Mouse (Mus musculus) hematopoietic stem cell, adult 5-6 weeks (primary cell): Measurements from ENCODE around the gene Borcs8. TPM values are rescaled to one million over a fixed set of nuclear protein-coding genes. Genes with fewer than 3 reads are reported as not detected.

Source experiments
- ATAC-seq, 2 experiments: fragments of 125-278 bp in 1 of 2; replicated peaks in 1 of 2; 2 replicates each; pipeline ENCODE4 v1.8.0; 2016 to 2017; ENCODE audit warnings: inconsistent platforms in 2 of 2, mild to moderate bottlenecking in 2 of 2, moderate number of reproducible peaks in 2 of 2, low read depth in 1 of 2, moderate TSS enrichment in 1 of 2; ENCODE audit not compliant: low FRiP score in 2 of 2, poor library complexity in 2 of 2, severe bottlenecking in 2 of 2, insufficient read depth in 1 of 2, low TSS enrichment in 1 of 2
- total RNA-seq: library from RNA; stranded (forward); fragments of 172-1452, 232-1000 nt; gene quantifications from 2 replicates; pipeline ENCODE4 v1.2.3, GENCODE M21; 2017

Gene Borcs8
- total RNA-seq, result 39.0 and 43.0 TPM in 2 replicates

GRCm38 (mm10) chr8:70139026-70139857 lies at the start of gene Borcs8, which contains the start of the genes Rfxank and Mef2b:
Gene Borcs8, plus strand, starts transcription at chr8:70139499.
Gene Rfxank, minus strand, starts transcription at chr8:70139154.
Gene Mef2b, plus strand, starts transcription at chr8:70139711.
- ATAC-seq, result peak; percentile 97 to 98

GRCm38 (mm10) chr8:70092786-70093185 lies 46.5 kb upstream of the Borcs8 start:
- ATAC-seq, result no peak

GRCm38 (mm10) chr8:70099276-70099675 lies 40.0 kb upstream of the Borcs8 start:
- no peak for ATAC-seq

- no peak for ATAC-seq
Observed at GRCm38 (mm10) chr8:70100241-70100640, 39.1 kb upstream of the Borcs8 start.

GRCm38 (mm10) chr8:70104506-70104905 lies 34.8 kb upstream of the Borcs8 start:
- ATAC-seq, result peak; percentile 68 to 79

GRCm38 (mm10) chr8:70104922-70105321 lies 34.4 kb upstream of the Borcs8 start:
- ATAC-seq, result no peak

GRCm38 (mm10) chr8:70110451-70110850 lies 28.8 kb upstream of the Borcs8 start:
- ATAC-seq, result no peak

- no peak for ATAC-seq
Observed at GRCm38 (mm10) chr8:70111192-70111795, 28.0 kb upstream of the Borcs8 start.

GRCm38 (mm10) chr8:70112401-70113016 lies 26.8 kb upstream of the Borcs8 start:
- no peak for ATAC-seq

GRCm38 (mm10) chr8:70114488-70114887 lies 24.8 kb upstream of the Borcs8 start:
- no peak for ATAC-seq

- no peak for ATAC-seq
Observed at GRCm38 (mm10) chr8:70114892-70115291, 24.4 kb upstream of the Borcs8 start.

GRCm38 (mm10) chr8:70117611-70118010 lies 21.7 kb upstream of the Borcs8 start:
- ATAC-seq, result peak; percentile 62 to 69; a peak in 3 of 4 replicates

GRCm38 (mm10) chr8:70118726-70119700 lies 20.3 kb upstream of the Borcs8 start:
- ATAC-seq, result peak in 1 of 2 experiments; percentile 33; a peak in 1 of 4 replicates

GRCm38 (mm10) chr8:70120667-70121066 lies 18.6 kb upstream of the Borcs8 start, which contains the start of gene Ncan:
Gene Ncan, minus strand, starts transcription at chr8:70120873.
- ATAC-seq, result no peak

- ATAC-seq, result 0 out of 4 replicates have a peak, but pooled peaks have one; percentile 51 to 61
Observed at GRCm38 (mm10) chr8:70122863-70123262, 16.4 kb upstream of the Borcs8 start.

GRCm38 (mm10) chr8:70124992-70125391 lies 14.3 kb upstream of the Borcs8 start:
- no peak for ATAC-seq

GRCm38 (mm10) chr8:70128435-70128834 lies 10.9 kb upstream of the Borcs8 start:
- ATAC-seq, result no peak
